Mouse (Mus musculus) small intestine, adult 2 months (tissue): Measurements from ENCODE around the gene Sin3b.
A peak's percentile ranks its signal among the peaks of the same experiment; 100 is the strongest.

Experiments used
- CTCF ChIP-seq: fragments of 200-500 bp; IDR thresholded peaks from 2 replicates; pipeline ENCODE4 v1.5.1; 2012; ENCODE audit warnings: low read depth, mild to moderate bottlenecking, control low read depth, inconsistent platforms, low read length, moderate library complexity, mixed read lengths; ENCODE audit not compliant: insufficient replicate concordance, insufficient read length; ENCODE audit errors: extremely low read depth
- POLR2A ChIP-seq: fragments of 200-500 bp; IDR thresholded peaks from 2 replicates; pipeline ENCODE4 v1.6.1; 2012; ENCODE audit warnings: low read depth, mild to moderate bottlenecking, control low read depth, inconsistent platforms, low read length, moderate library complexity

GRCm38 (mm10) chr8:72680133-72680532 lies 43.0 kb upstream of the Sin3b start:
- TF ChIP-seq POLR2A = no peak
- TF ChIP-seq CTCF = peak; percentile 64; the same call in 1 of the 2 replicates
